Mouse (Mus musculus) kidney, postnatal 0 days (tissue): ENCODE measurements at regions not wholly inside any gene's neighbourhood (a gene's known extent, or its start where the extent isn't known, plus 50 kb on each side); places are given as distances from the start of the nearest gene placed in this dataset.

ENCODE experiments used
- ATAC-seq: fragments of 200-750 bp; cut with Nextera tagmentation; replicated peaks from 2 replicates; pipeline ENCODE4 v1.8.0; 2017; ENCODE audit warnings: low read depth, moderate number of reproducible peaks, moderate TSS enrichment, moderate library complexity; ENCODE audit not compliant: low FRiP score
- DNase-seq: peaks from one replicate; pipeline ENCODE4 v3.0.0-alpha.2; 2016; ENCODE audit warnings: low spot score
- H3K27ac ChIP-seq: fragments of 300-500 bp; sonication (generic); 2 replicates; pipeline ENCODE4 v1.5.1; 2014; ENCODE audit warnings: mild to moderate bottlenecking
- H3K27me3 ChIP-seq: fragments of 300-500 bp; sonication (generic); 2 replicates; pipeline ENCODE4 v1.6.1; 2014; ENCODE audit warnings: low read length, mixed read lengths; ENCODE audit not compliant: insufficient read depth
- H3K36me3 ChIP-seq: fragments of 300-500 bp; sonication (generic); 2 replicates; pipeline ENCODE4 v1.6.1; 2014; ENCODE audit warnings: low read length, mixed read lengths; ENCODE audit not compliant: insufficient read depth
- H3K4me1 ChIP-seq: fragments of 300-500 bp; sonication (generic); replicated peaks from 2 replicates; pipeline ENCODE4 v1.6.1; 2014; ENCODE audit warnings: antibody characterized with exemption, low read length, mixed read lengths; ENCODE audit not compliant: insufficient read depth
- H3K4me2 ChIP-seq: fragments of 300-500 bp; sonication (generic); 2 replicates; pipeline ENCODE4 v1.6.1; 2014; ENCODE audit warnings: mild to moderate bottlenecking, low read length, moderate library complexity, mixed read lengths
- H3K4me3 ChIP-seq: fragments of 300-500 bp; sonication (generic); replicated peaks from 2 replicates; pipeline ENCODE4 v1.5.1; 2014; ENCODE audit warnings: low read depth, low read length
- H3K9ac ChIP-seq: fragments of 300-500 bp; sonication (generic); 2 replicates; pipeline ENCODE4 v1.6.1; 2014; ENCODE audit warnings: low read depth, low read length
- H3K9me3 ChIP-seq: fragments of 300-500 bp; sonication (generic); replicated peaks from 2 replicates; pipeline ENCODE4 v1.6.1; 2016; ENCODE audit warnings: low read length, inconsistent platforms, mixed read lengths
- CTCF ChIP-seq: IDR thresholded peaks from 2 replicates; pipeline ENCODE4 v1.5.1; 2016; ENCODE audit warnings: antibody characterized with exemption, low read depth, mild to moderate bottlenecking, moderate library complexity
- WGBS: fragments of 180-500 bp; shearing (Covaris S2); extraction: QIAGEN DNeasy Blood & Tissue Kit; methylation state at CpG from one replicate; pipeline ENCODE4 v1.1.7; 2014; 5-methylcytosine and 5-hydroxymethylcytosine counted together

DNA sequence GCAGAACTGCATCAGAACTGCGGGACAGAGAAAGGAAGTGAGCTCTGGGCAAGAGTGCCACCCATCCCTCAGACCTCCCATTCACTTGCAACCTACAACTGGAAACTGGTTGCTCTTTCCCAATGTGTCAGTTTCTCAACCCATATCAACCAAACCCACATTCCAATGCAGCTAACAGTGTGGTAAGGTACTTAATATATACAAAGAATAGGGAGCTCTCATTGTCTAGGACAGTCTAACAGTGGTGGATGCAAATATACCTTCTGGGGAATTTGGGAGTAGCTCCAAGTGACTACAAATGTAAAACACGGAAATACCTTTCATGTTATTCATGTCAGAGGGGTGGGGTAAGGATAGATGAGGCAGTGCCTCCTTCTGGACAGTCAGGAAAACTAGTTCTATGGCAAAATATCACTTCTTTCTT is 171.0 kb upstream of the Smim15 start:
- ATAC-seq (no peak; the same call in 1 of the 2 replicates), DNase-seq (peak; percentile 44)
- Histone ChIP-seq H3K9ac (no peak overlapping the region), H3K27ac (no peak overlapping the region), H3K9me3 (no peaks in the 10 kb centered on the region), H3K4me1 (0 out of 2 replicates have a peak, but pooled peaks cover 5% of the 10 kb centered on the region), H3K4me2 (no peak overlapping the region), H3K27me3 (no peaks in the 10 kb centered on the region), H3K36me3 (no peaks in the 10 kb centered on the region), H3K4me3 (no peak overlapping the region)
- 45% methylated on average over 2 of the region's 2 CpGs for WGBS
- TF ChIP-seq CTCF, result peak; percentile 56

- no peak for TF ChIP-seq CTCF
- Histone ChIP-seq H3K9me3 (no peaks in the 10 kb centered on the region), H3K36me3 (no peaks in the 10 kb centered on the region), H3K9ac (no peak overlapping the region), H3K27me3 (no peaks in the 10 kb centered on the region), H3K27ac (no peak overlapping the region), H3K4me2 (no peak overlapping the region), H3K4me3 (no peak overlapping the region), H3K4me1 (0 out of 2 replicates have a peak, but pooled peaks cover 5% of the 10 kb centered on the region)
- 65% methylated on average over 8 of the region's 8 CpGs for WGBS
- no peak for DNase-seq
- no peak; the same call in 1 of the 2 replicates for ATAC-seq
These were observed 171.7 kb upstream of the Smim15 start for GRCm38 (mm10) chr13:107872574-107872973.

GRCm38 (mm10) chr13:107872137-107872536 is 172.1 kb upstream of the Smim15 start:
- 44% methylated on average over 10 of the region's 10 CpGs for WGBS
- Histone ChIP-seq H3K4me3 (no peak overlapping the region), H3K27me3 (no peaks in the 10 kb centered on the region), H3K4me2 (no peak overlapping the region), H3K4me1 (0 out of 2 replicates have a peak, but pooled peaks cover 5% of the 10 kb centered on the region), H3K9ac (no peak overlapping the region), H3K27ac (no peak overlapping the region), H3K9me3 (no peaks in the 10 kb centered on the region), H3K36me3 (no peaks in the 10 kb centered on the region)
- TF ChIP-seq CTCF, result no peak
- ATAC-seq (peak; percentile 77; the same call in 1 of the 2 replicates), DNase-seq (peak; percentile 59)

DNA sequence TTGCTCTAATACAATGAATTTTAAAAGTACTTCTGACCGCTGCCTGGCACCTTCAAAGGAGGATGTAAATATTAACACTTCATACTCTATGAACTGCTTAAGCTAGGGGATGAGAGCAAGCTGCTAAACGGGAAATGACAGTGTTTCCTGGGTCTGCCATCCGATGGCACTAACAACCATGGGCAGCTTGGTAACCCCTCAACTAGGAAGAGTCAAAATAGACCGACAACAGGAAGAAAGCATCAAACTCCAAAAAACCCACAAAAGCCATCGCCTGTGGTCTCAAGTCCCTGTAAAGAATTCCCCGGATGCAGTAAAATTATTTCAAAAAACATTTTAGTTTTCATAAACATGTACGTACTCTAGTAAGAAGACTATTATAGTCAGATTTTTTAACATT is 175.3 kb upstream of the Smim15 start:
- Histone ChIP-seq H3K27me3 (no peaks in the 10 kb centered on the region), H3K4me2 (no peak overlapping the region), H3K9ac (no peak overlapping the region), H3K27ac (no peak overlapping the region), H3K36me3 (no peaks in the 10 kb centered on the region), H3K4me1 (0 out of 2 replicates have a peak, but pooled peaks cover 12% of the 10 kb centered on the region), H3K9me3 (no peaks in the 10 kb centered on the region), H3K4me3 (no peak overlapping the region)
- DNase-seq (no peak), ATAC-seq (no peak)
- no peak for TF ChIP-seq CTCF
- 78% methylated on average over 7 of the region's 7 CpGs for WGBS

DNA sequence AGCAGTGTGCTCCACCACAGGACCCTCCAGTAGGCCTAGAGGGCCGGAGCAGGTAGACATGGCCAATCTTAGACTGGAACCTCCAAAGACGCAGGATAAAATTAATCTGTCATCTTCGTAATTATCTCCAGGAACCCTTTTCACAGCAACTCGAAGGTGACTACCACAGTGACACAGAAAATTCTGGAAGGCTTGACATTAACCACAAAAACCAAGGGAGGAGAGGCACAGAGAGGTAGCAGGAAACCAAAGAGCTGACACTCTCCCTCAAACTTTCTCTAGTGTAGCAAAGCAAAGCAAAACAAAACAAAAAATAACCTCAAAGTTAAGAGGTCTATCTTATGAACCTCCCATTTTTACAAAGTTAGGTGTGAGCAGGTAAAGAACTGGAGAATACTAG is 177.4 kb upstream of the Smim15 start:
- H3K4me1 ChIP-seq, result 0 out of 2 replicates have a peak, but pooled peaks cover 16% of the 10 kb centered on the region
- no peaks in the 10 kb centered on the region for H3K9me3 ChIP-seq
- ATAC-seq (no peak), DNase-seq (no peak)
- no peak overlapping the region for H3K9ac ChIP-seq
- no peak overlapping the region for H3K4me3 ChIP-seq
- no peak overlapping the region for H3K27ac ChIP-seq
- H3K36me3 ChIP-seq, result no peaks in the 10 kb centered on the region
- no peak overlapping the region; the same call in 1 of the 2 replicates for H3K4me2 ChIP-seq
- WGBS, result 90% methylated on average over 4 of the region's 4 CpGs
- H3K27me3 ChIP-seq, result no peaks in the 10 kb centered on the region
- TF ChIP-seq CTCF, result no peak

- no peaks in the 10 kb centered on the region for H3K9me3 ChIP-seq
- TF ChIP-seq CTCF, result no peak
- no peak for ATAC-seq
- no peak overlapping the region for H3K9ac ChIP-seq
- no peaks in the 10 kb centered on the region for H3K36me3 ChIP-seq
- H3K4me3 ChIP-seq, result no peak overlapping the region
- 0 out of 2 replicates have a peak, but pooled peaks cover 16% of the 10 kb centered on the region for H3K4me1 ChIP-seq
- 61% methylated on average over 11 of the region's 11 CpGs for WGBS
- H3K27me3 ChIP-seq, result no peaks in the 10 kb centered on the region
- no peak overlapping the region for H3K4me2 ChIP-seq
- DNase-seq, result no peak
- no peak overlapping the region for H3K27ac ChIP-seq
These were observed 181.2 kb upstream of the Smim15 start for GRCm38 (mm10) chr13:107862793-107863654.
